Mouse (Mus musculus) kidney, embryonic 14.5 days (tissue): ENCODE results near the gene Srms. TPM values are rescaled to one million over a fixed set of nuclear protein-coding genes. Genes with fewer than 3 reads are reported as not detected.
A peak's percentile ranks its signal among the peaks of the same experiment; 100 is the strongest.

Source experiments
- ATAC-seq: fragments of 200-750 bp; cut with Nextera tagmentation; 2 replicates; pipeline ENCODE4 v1.8.0; 2017; ENCODE audit warnings: moderate number of reproducible peaks, mild to moderate bottlenecking, moderate TSS enrichment, moderate library complexity; ENCODE audit not compliant: low FRiP score, low TSS enrichment
- H3K27ac ChIP-seq: fragments of 300-500 bp; sonication (generic); 2 replicates; pipeline ENCODE4 v1.5.1; 2014; ENCODE audit warnings: low read depth, mild to moderate bottlenecking, low read length, moderate library complexity, mixed read lengths
- H3K27me3 ChIP-seq: fragments of 300-500 bp; sonication (generic); 2 replicates; pipeline ENCODE4 v1.6.1; 2014; ENCODE audit warnings: mild to moderate bottlenecking, low read length; ENCODE audit not compliant: control insufficient read depth, insufficient read depth
- H3K36me3 ChIP-seq: fragments of 300-500 bp; sonication (generic); 2 replicates; pipeline ENCODE4 v1.6.1; 2014; ENCODE audit warnings: low read length, mixed read lengths; ENCODE audit not compliant: control insufficient read depth, insufficient read depth
- H3K4me1 ChIP-seq: fragments of 300-500 bp; sonication (generic); 2 replicates; pipeline ENCODE4 v1.6.1; 2014; ENCODE audit warnings: low read length, mixed read lengths; ENCODE audit not compliant: control insufficient read depth, insufficient read depth
- H3K4me2 ChIP-seq: fragments of 300-500 bp; sonication (generic); replicated peaks from 2 replicates; pipeline ENCODE4 v1.6.1; 2014; ENCODE audit warnings: low read depth, mild to moderate bottlenecking, low read length
- H3K4me3 ChIP-seq: fragments of 300-500 bp; sonication (generic); 2 replicates; pipeline ENCODE4 v1.5.1; 2014; ENCODE audit warnings: mild to moderate bottlenecking, low read length
- H3K9ac ChIP-seq: fragments of 300-500 bp; sonication (generic); 2 replicates; pipeline ENCODE4 v1.6.1; 2014; ENCODE audit warnings: low read depth, mild to moderate bottlenecking, low read length, moderate library complexity
- H3K9me3 ChIP-seq: fragments of 300-500 bp; sonication (generic); 2 replicates; pipeline ENCODE4 v1.6.1; 2016; ENCODE audit warnings: low read length; ENCODE audit not compliant: control insufficient read depth
- WGBS: fragments of 180-500 bp; shearing (Covaris S2); extraction: QIAGEN DNeasy Blood & Tissue Kit; methylation state at CpG from one replicate; pipeline ENCODE4 v1.1.7; 2014; 5-methylcytosine and 5-hydroxymethylcytosine counted together
- polyA plus RNA-seq: library from polyadenylated mRNA; unstranded; fragments of >200 nt; fragmentation: Nextera tagmentation; extraction: Ambion mirVana; gene quantifications from 2 replicates; pipeline ENCODE4 v1.2.1, GENCODE M21; 2014

Gene Srms
- polyA plus RNA-seq, 1 experiment from 2014 or later = 0.24 TPM

GRCm38 (mm10) chr2:181240806-181241440, 27.9 kb upstream of the Srms start:
- Histone ChIP-seq H3K4me2 (peak overlapping the region; percentile 49), H3K36me3 (no peaks in the 10 kb centered on the region; the same call in 1 of the 2 replicates), H3K27ac (no peak overlapping the region), H3K4me3 (peak overlapping the region; percentile 40), H3K27me3 (no peaks in the 10 kb centered on the region), H3K4me1 (no peaks in the 10 kb centered on the region), H3K9me3 (no peaks in the 10 kb centered on the region), H3K9ac (no peak overlapping the region)
- ATAC-seq = no peak
- 88% methylated on average over 13 of the region's 13 CpGs for WGBS

- ATAC-seq = no peak
- no peaks in the 10 kb centered on the region for H3K27me3 ChIP-seq
- H3K9me3 ChIP-seq = no peaks in the 10 kb centered on the region
- H3K27ac ChIP-seq = no peak overlapping the region
- no peaks in the 10 kb centered on the region; the same call in 1 of the 2 replicates for H3K36me3 ChIP-seq
- H3K4me3 ChIP-seq = no peak overlapping the region
- H3K4me2 ChIP-seq = no peak overlapping the region
- H3K9ac ChIP-seq = no peak overlapping the region
- no peaks in the 10 kb centered on the region for H3K4me1 ChIP-seq
- WGBS = 95% methylated on average over 9 of the region's 9 CpGs
Observed at GRCm38 (mm10) chr2:181239261-181239660, 26.3 kb upstream of the Srms start.

- H3K27ac ChIP-seq = no peak overlapping the region
- no peak for ATAC-seq
- H3K4me2 ChIP-seq = no peak overlapping the region
- no peak overlapping the region for H3K4me3 ChIP-seq
- H3K4me1 ChIP-seq = no peaks in the 10 kb centered on the region
- H3K36me3 ChIP-seq = no peaks in the 10 kb centered on the region; the same call in 1 of the 2 replicates
- 73% methylated on average over 2 of the region's 2 CpGs for WGBS
- no peaks in the 10 kb centered on the region for H3K27me3 ChIP-seq
- no peak overlapping the region for H3K9ac ChIP-seq
- no peaks in the 10 kb centered on the region for H3K9me3 ChIP-seq
Observed at GRCm38 (mm10) chr2:181238861-181239260, 25.9 kb upstream of the Srms start.

GRCm38 (mm10) chr2:181238091-181238610, 25.2 kb upstream of the Srms start:
- H3K27me3 ChIP-seq = no peaks in the 10 kb centered on the region
- H3K4me1 ChIP-seq = no peaks in the 10 kb centered on the region
- H3K9me3 ChIP-seq = no peaks in the 10 kb centered on the region
- no peaks in the 10 kb centered on the region; the same call in 1 of the 2 replicates for H3K36me3 ChIP-seq
- H3K27ac ChIP-seq = no peak overlapping the region
- ATAC-seq = no peak
- H3K4me2 ChIP-seq = no peak overlapping the region
- no peak overlapping the region for H3K9ac ChIP-seq
- H3K4me3 ChIP-seq = no peak overlapping the region
- 75% methylated on average over 10 of the region's 10 CpGs for WGBS

- Histone ChIP-seq H3K27me3 (no peaks in the 10 kb centered on the region), H3K27ac (no peak overlapping the region), H3K4me1 (no peaks in the 10 kb centered on the region), H3K4me3 (no peak overlapping the region), H3K9ac (no peak overlapping the region), H3K4me2 (no peak overlapping the region), H3K9me3 (no peaks in the 10 kb centered on the region), H3K36me3 (no peaks in the 10 kb centered on the region; the same call in 1 of the 2 replicates)
- no peak for ATAC-seq
- WGBS = 92% methylated on average over 17 of the region's 17 CpGs
Observed at GRCm38 (mm10) chr2:181237251-181238014, 24.4 kb upstream of the Srms start.

GRCm38 (mm10) chr2:181235681-181236566, 22.9 kb upstream of the Srms start:
- Histone ChIP-seq H3K36me3 (no peaks in the 10 kb centered on the region; the same call in 1 of the 2 replicates), H3K4me3 (no peak overlapping the region), H3K27me3 (no peaks in the 10 kb centered on the region), H3K27ac (no peak overlapping the region), H3K4me1 (no peaks in the 10 kb centered on the region), H3K4me2 (no peak overlapping the region), H3K9ac (no peak overlapping the region), H3K9me3 (no peaks in the 10 kb centered on the region)
- 86% methylated on average over 23 of the region's 23 CpGs for WGBS
- ATAC-seq = no peak

GRCm38 (mm10) chr2:181234680-181235079, 21.7 kb upstream of the Srms start:
- no peak overlapping the region for H3K9ac ChIP-seq
- H3K4me3 ChIP-seq = no peak overlapping the region
- H3K4me2 ChIP-seq = no peak overlapping the region
- WGBS = 91% methylated on average over 11 of the region's 11 CpGs
- no peak overlapping the region for H3K27ac ChIP-seq
- no peaks in the 10 kb centered on the region; the same call in 1 of the 2 replicates for H3K36me3 ChIP-seq
- no peaks in the 10 kb centered on the region for H3K27me3 ChIP-seq
- no peak for ATAC-seq
- no peaks in the 10 kb centered on the region for H3K9me3 ChIP-seq
- no peaks in the 10 kb centered on the region for H3K4me1 ChIP-seq

GRCm38 (mm10) chr2:181233443-181233842, 20.5 kb upstream of the Srms start:
- H3K4me1 ChIP-seq = no peaks in the 10 kb centered on the region
- H3K27me3 ChIP-seq = no peaks in the 10 kb centered on the region
- no peak overlapping the region for H3K4me3 ChIP-seq
- no peaks in the 10 kb centered on the region for H3K9me3 ChIP-seq
- no peaks in the 10 kb centered on the region; the same call in 1 of the 2 replicates for H3K36me3 ChIP-seq
- no peak overlapping the region for H3K27ac ChIP-seq
- H3K4me2 ChIP-seq = no peak overlapping the region
- ATAC-seq = no peak
- WGBS = 91% methylated on average over 15 of the region's 15 CpGs
- H3K9ac ChIP-seq = no peak overlapping the region
